Comparison of ENCODE assay signal across 12 mouse cellular contexts in the genomic region with DNA sequence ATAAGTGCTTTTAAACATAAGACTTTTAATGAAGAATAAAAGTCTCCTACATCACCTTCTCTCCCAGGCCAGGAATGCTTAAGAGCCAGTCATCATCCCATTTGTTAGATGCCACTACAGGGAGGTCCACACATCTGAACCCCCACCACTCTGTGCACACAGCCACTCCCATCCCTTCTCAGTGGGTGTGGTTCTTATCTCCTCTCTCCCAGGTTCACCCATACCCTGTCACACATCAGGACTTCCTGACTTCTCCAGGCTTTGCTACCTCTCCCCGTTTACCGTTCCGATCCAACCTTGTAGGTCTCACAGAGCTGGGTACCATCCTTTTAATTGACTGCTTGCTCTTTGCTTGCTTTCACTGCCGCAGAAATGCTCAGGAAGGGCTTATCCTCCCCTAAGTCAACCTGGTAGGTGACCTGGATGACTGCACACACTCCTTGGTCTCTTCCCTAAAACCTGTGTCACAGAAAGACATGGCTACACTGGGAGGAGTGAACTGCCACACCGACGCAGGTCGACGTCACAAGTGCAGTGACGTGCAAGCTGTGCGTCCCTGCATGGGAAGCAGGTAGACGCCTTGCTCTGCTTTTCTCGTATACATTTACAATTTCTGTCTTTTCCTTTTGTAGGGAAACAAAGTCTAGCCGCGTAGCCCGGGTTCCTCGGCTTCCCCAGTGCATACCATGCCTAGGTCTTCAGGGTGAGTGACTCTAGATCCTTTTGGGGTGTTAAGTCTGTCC. TPM values are rescaled to one million over a fixed set of nuclear protein-coding genes. Genes with fewer than 3 reads are reported as not detected.
DNase-seq lines count a peak whose midpoint lies in the region; ATAC-seq and TF ChIP-seq lines count a peak whose summit lies in the region.
"Had no signal": no experiment of that assay in that cellular context is flagged by ENCODE, and none has a peak within 500 bp of the region (broad histone marks: within the 10 kb centered on the region; RNA-seq: fewer than 3 reads in every experiment).

No protein-coding gene starts in this region.

- H3K4me2 ChIP-seq in hindbrain, embryonic 13.5 days, result 0 out of 2 replicates have a peak overlapping the region, but pooled peaks have one; percentile 2
- no peak overlapping the region for H3K4me2 ChIP-seq in hindbrain, postnatal 0 days (ENCODE audit: low read depth, low read length)
- H3K4me2 ChIP-seq in forebrain, embryonic 16.5 days (ENCODE audit: low read length), result no peak overlapping the region
- no peak overlapping the region for H3K4me2 ChIP-seq in neural tube, embryonic 15.5 days
- no peak overlapping the region for H3K4me2 ChIP-seq in intestine, postnatal 0 days (replicated peaks; ENCODE audit: low read depth)
- H3K4me2 ChIP-seq: midbrain, embryonic 13.5 days had no signal

- no peak for TF ChIP-seq POLR2A in kidney, adult 2 months (IDR thresholded peaks at IDR 0.05; ENCODE audit: low read depth, low read length)

- peaks cover 16% of the 10 kb centered on the region for H3K36me3 ChIP-seq in hindbrain, embryonic 13.5 days
- H3K36me3 ChIP-seq in hindbrain, postnatal 0 days (ENCODE audit: insufficient read depth, low read length), result no peaks in the 10 kb centered on the region; the same call in 1 of the 2 replicates
- no peaks in the 10 kb centered on the region for H3K36me3 ChIP-seq in forebrain, embryonic 16.5 days (ENCODE audit: control insufficient read depth, insufficient read depth)
- peaks cover 5% of the 10 kb centered on the region; the same call in 1 of the 2 replicates for H3K36me3 ChIP-seq in neural tube, embryonic 15.5 days
- no peaks in the 10 kb centered on the region for H3K36me3 ChIP-seq in kidney, adult 2 months (ENCODE audit: control insufficient read depth, insufficient read depth, low read length)
- peaks cover 8% of the 10 kb centered on the region; the same call in 1 of the 2 replicates for H3K36me3 ChIP-seq in intestine, postnatal 0 days (ENCODE audit: control insufficient read depth, insufficient read depth)

- H3K4me1 ChIP-seq in hindbrain, embryonic 13.5 days (replicated peaks), result peaks cover 35% of the 10 kb centered on the region
- H3K4me1 ChIP-seq in hindbrain, postnatal 0 days (ENCODE audit: insufficient read depth, low read length), result peaks cover 7% of the 10 kb centered on the region; the same call in 1 of the 2 replicates
- peaks cover 27% of the 10 kb centered on the region for H3K4me1 ChIP-seq in forebrain, embryonic 16.5 days (replicated peaks; ENCODE audit: control insufficient read depth, insufficient read depth, low read length)
- peaks cover 25% of the 10 kb centered on the region for H3K4me1 ChIP-seq in neural tube, embryonic 15.5 days
- H3K4me1 ChIP-seq in kidney, adult 2 months (ENCODE audit: control insufficient read depth, insufficient read depth, low read length), result peaks cover 2% of the 10 kb centered on the region; the same call in 1 of the 2 replicates
- peaks cover 10% of the 10 kb centered on the region; the same call in 1 of the 2 replicates for H3K4me1 ChIP-seq in intestine, postnatal 0 days (replicated peaks; ENCODE audit: control insufficient read depth, insufficient read depth, low read length)

- no peaks in the 10 kb centered on the region for H3K9me3 ChIP-seq in hindbrain, embryonic 13.5 days
- no peaks in the 10 kb centered on the region for H3K9me3 ChIP-seq in hindbrain, postnatal 0 days (ENCODE audit: low read length)
- H3K9me3 ChIP-seq in forebrain, embryonic 16.5 days (ENCODE audit: control insufficient read depth, low read length), result no peaks in the 10 kb centered on the region
- H3K9me3 ChIP-seq in neural tube, embryonic 15.5 days (replicated peaks), result no peaks in the 10 kb centered on the region
- H3K9me3 ChIP-seq in intestine, postnatal 0 days (ENCODE audit: control insufficient read depth), result no peaks in the 10 kb centered on the region
- H3K9me3 ChIP-seq: lung, embryonic 15.5 days; midbrain, embryonic 13.5 days had no signal

- H3K4me3 ChIP-seq in hindbrain, embryonic 13.5 days, result no peak overlapping the region
- H3K4me3 ChIP-seq in hindbrain, postnatal 0 days (ENCODE audit: low read length), result no peak overlapping the region
- H3K4me3 ChIP-seq in forebrain, embryonic 16.5 days (replicated peaks; ENCODE audit: low read length), result no peak overlapping the region
- no peak overlapping the region for H3K4me3 ChIP-seq in neural tube, embryonic 15.5 days (replicated peaks)
- no peak overlapping the region for H3K4me3 ChIP-seq in kidney, adult 2 months (ENCODE audit: insufficient read depth, low read depth, low read length)
- no peak overlapping the region for H3K4me3 ChIP-seq in intestine, postnatal 0 days (ENCODE audit: low read depth, low read length)
- H3K4me3 ChIP-seq: lung, embryonic 15.5 days; midbrain, embryonic 13.5 days had no signal

- H3K9ac ChIP-seq in hindbrain, embryonic 13.5 days, result peak overlapping the region; percentile 35; the same call in 1 of the 2 replicates
- H3K9ac ChIP-seq in hindbrain, postnatal 0 days (replicated peaks; ENCODE audit: low read length), result no peak overlapping the region
- no peak overlapping the region for H3K9ac ChIP-seq in forebrain, embryonic 16.5 days (replicated peaks; ENCODE audit: low read depth, low read length)
- no peak overlapping the region for H3K9ac ChIP-seq in neural tube, embryonic 15.5 days (replicated peaks)
- H3K9ac ChIP-seq in intestine, postnatal 0 days (ENCODE audit: low read depth, low read length), result no peak overlapping the region
- H3K9ac ChIP-seq: lung, embryonic 15.5 days; midbrain, embryonic 13.5 days had no signal

- no peak for ATAC-seq in hindbrain, embryonic 13.5 days (ENCODE audit: low FRiP score)
- no peak for ATAC-seq in hindbrain, postnatal 0 days
- ATAC-seq in forebrain, embryonic 16.5 days, result no peak
- ATAC-seq in neural tube, embryonic 15.5 days (ENCODE audit: low FRiP score), result no peak
- no peak for ATAC-seq in intestine, postnatal 0 days
- ATAC-seq: CD4-positive, CD25-positive, alpha-beta regulatory T cell, adult 4 months; midbrain, embryonic 13.5 days had no signal

- TF ChIP-seq CTCF in hindbrain, postnatal 0 days (IDR thresholded peaks at IDR 0.05; ENCODE audit: low read depth), result no peak
- TF ChIP-seq CTCF in kidney, adult 2 months (conservative IDR thresholded peaks at IDR 0.05; ENCODE audit: insufficient read depth, insufficient read length, low read depth, low read length), result no peak
- no peak for TF ChIP-seq CTCF in intestine, postnatal 0 days (IDR thresholded peaks at IDR 0.05; ENCODE audit: low read depth)

- DNase-seq in hindbrain, postnatal 0 days (ENCODE audit: low spot score), result no peak
- peak; percentile 80 for DNase-seq in WW6 (ENCODE audit: low read depth, low spot score)
- DNase-seq in kidney, adult 2 months, result no peak
- DNase-seq: cerebellum, adult 11 months; kidney, postnatal 4 days had no signal

- H3K27me3 ChIP-seq in hindbrain, embryonic 13.5 days, result no peaks in the 10 kb centered on the region
- H3K27me3 ChIP-seq in hindbrain, postnatal 0 days (ENCODE audit: insufficient read depth, low read length), result no peaks in the 10 kb centered on the region
- no peaks in the 10 kb centered on the region for H3K27me3 ChIP-seq in forebrain, embryonic 16.5 days (replicated peaks; ENCODE audit: control insufficient read depth, insufficient read depth, low read length)
- H3K27me3 ChIP-seq in neural tube, embryonic 15.5 days (replicated peaks), result no peaks in the 10 kb centered on the region
- H3K27me3 ChIP-seq in kidney, adult 2 months (replicated peaks; ENCODE audit: control insufficient read depth, insufficient read depth, low read length), result no peaks in the 10 kb centered on the region
- H3K27me3 ChIP-seq in intestine, postnatal 0 days (replicated peaks; ENCODE audit: control insufficient read depth, insufficient read depth, low read length), result no peaks in the 10 kb centered on the region
- H3K27me3 ChIP-seq: lung, embryonic 15.5 days; midbrain, embryonic 13.5 days had no signal

- 93% methylated on average over 16 of the region's 16 CpGs for WGBS in hindbrain, embryonic 13.5 days
- 94% methylated on average over 16 of the region's 16 CpGs for WGBS in hindbrain, postnatal 0 days
- WGBS in forebrain, embryonic 16.5 days, result 92% methylated on average over 16 of the region's 16 CpGs
- WGBS in neural tube, embryonic 15.5 days, result 93% methylated on average over 16 of the region's 16 CpGs
- 93% methylated on average over 16 of the region's 16 CpGs for WGBS in kidney, adult 2 months
- 84% methylated on average over 16 of the region's 16 CpGs for WGBS in intestine, postnatal 0 days

- H3K27ac ChIP-seq in hindbrain, embryonic 13.5 days, result no peak overlapping the region
- no peak overlapping the region for H3K27ac ChIP-seq in hindbrain, postnatal 0 days
- peak overlapping the region; percentile 95 for H3K27ac ChIP-seq in forebrain, embryonic 16.5 days (ENCODE audit: low read length)
- 0 out of 2 replicates have a peak overlapping the region, but pooled peaks have one; percentile 5 for H3K27ac ChIP-seq in neural tube, embryonic 15.5 days (replicated peaks)
- H3K27ac ChIP-seq in kidney, adult 2 months (ENCODE audit: insufficient read depth, low read depth, low read length), result no peak overlapping the region
- no peak overlapping the region for H3K27ac ChIP-seq in intestine, postnatal 0 days (ENCODE audit: low read depth, low read length)

RNA-seq across cellular contexts. Expression of a gene that starts 4.2 kb away (rescaled TPM):
- 92.4 and 93.5 TPM in 2 replicates for polyA plus RNA-seq in hindbrain, embryonic 13.5 days (2015; fragmentation: Nextera tagmentation; extraction: Ambion mirVana)
- 252 and 255 TPM in 2 replicates for total RNA-seq in hindbrain, postnatal 0 days (2014; rRNA removed)
- 46.6 and 49.7 TPM in 2 replicates for polyA plus RNA-seq in hindbrain, postnatal 0 days (2015; fragmentation: Nextera tagmentation; extraction: Ambion mirVana)
- polyA plus RNA-seq in forebrain, embryonic 16.5 days (2015; fragmentation: Nextera tagmentation; extraction: Ambion mirVana), result 132 and 146 TPM in 2 replicates
- 70.6 and 76.1 TPM in 2 replicates for polyA plus RNA-seq in neural tube, embryonic 15.5 days (2015; fragmentation: Nextera tagmentation; extraction: Ambion mirVana)
- 168 and 175 TPM in 2 replicates for polyA plus RNA-seq in kidney, adult 2 months (2012; rRNA removed)
- polyA plus RNA-seq in intestine, postnatal 0 days (2015; fragmentation: Nextera tagmentation; extraction: Ambion mirVana), result 19.4 and 24.8 TPM in 2 replicates

RNA-seq across cellular contexts. Expression of a gene that starts 21.9 kb away (rescaled TPM):
- polyA plus RNA-seq in hindbrain, embryonic 13.5 days (2015; fragmentation: Nextera tagmentation; extraction: Ambion mirVana), result 103 and 105 TPM in 2 replicates
- total RNA-seq in hindbrain, postnatal 0 days (2014; rRNA removed), result 77.1 and 99.0 TPM in 2 replicates
- 162 and 163 TPM in 2 replicates for polyA plus RNA-seq in hindbrain, postnatal 0 days (2015; fragmentation: Nextera tagmentation; extraction: Ambion mirVana)
- 79.2 and 86.1 TPM in 2 replicates for polyA plus RNA-seq in forebrain, embryonic 16.5 days (2015; fragmentation: Nextera tagmentation; extraction: Ambion mirVana)
- polyA plus RNA-seq in neural tube, embryonic 15.5 days (2015; fragmentation: Nextera tagmentation; extraction: Ambion mirVana), result 130 and 132 TPM in 2 replicates
- 251 and 317 TPM in 2 replicates for polyA plus RNA-seq in kidney, adult 2 months (2012; rRNA removed)
- polyA plus RNA-seq in intestine, postnatal 0 days (2015; fragmentation: Nextera tagmentation; extraction: Ambion mirVana), result 159 and 164 TPM in 2 replicates

RNA-seq across cellular contexts. Expression of a gene that starts 22.0 kb away (rescaled TPM):
- 34.9 and 35.5 TPM in 2 replicates for polyA plus RNA-seq in hindbrain, embryonic 13.5 days (2015; fragmentation: Nextera tagmentation; extraction: Ambion mirVana)
- 21.8 and 26.9 TPM in 2 replicates for total RNA-seq in hindbrain, postnatal 0 days (2014; rRNA removed)
- 18.5 and 22.2 TPM in 2 replicates for polyA plus RNA-seq in hindbrain, postnatal 0 days (2015; fragmentation: Nextera tagmentation; extraction: Ambion mirVana)
- 42.5 and 44.2 TPM in 2 replicates for polyA plus RNA-seq in forebrain, embryonic 16.5 days (2015; fragmentation: Nextera tagmentation; extraction: Ambion mirVana)
- 29.7 and 31.5 TPM in 2 replicates for polyA plus RNA-seq in neural tube, embryonic 15.5 days (2015; fragmentation: Nextera tagmentation; extraction: Ambion mirVana)
- polyA plus RNA-seq in kidney, adult 2 months (2012; rRNA removed), result 26.6 and 27.9 TPM in 2 replicates
- 8.6 and 8.9 TPM in 2 replicates for polyA plus RNA-seq in intestine, postnatal 0 days (2015; fragmentation: Nextera tagmentation; extraction: Ambion mirVana)

RNA-seq across cellular contexts. Expression of a gene that starts 24.6 kb away (rescaled TPM):
- 7.1 and 8.7 TPM in 2 replicates for polyA plus RNA-seq in hindbrain, embryonic 13.5 days (2015; fragmentation: Nextera tagmentation; extraction: Ambion mirVana)
- total RNA-seq in hindbrain, postnatal 0 days (2014; rRNA removed), result 3.8 and 4.3 TPM in 2 replicates
- 8.7 and 9.5 TPM in 2 replicates for polyA plus RNA-seq in hindbrain, postnatal 0 days (2015; fragmentation: Nextera tagmentation; extraction: Ambion mirVana)
- 5.9 and 6.2 TPM in 2 replicates for polyA plus RNA-seq in forebrain, embryonic 16.5 days (2015; fragmentation: Nextera tagmentation; extraction: Ambion mirVana)
- 6.2 and 9.1 TPM in 2 replicates for polyA plus RNA-seq in neural tube, embryonic 15.5 days (2015; fragmentation: Nextera tagmentation; extraction: Ambion mirVana)
- 25.4 and 25.8 TPM in 2 replicates for polyA plus RNA-seq in kidney, adult 2 months (2012; rRNA removed)
- 24.1 and 24.9 TPM in 2 replicates for polyA plus RNA-seq in intestine, postnatal 0 days (2015; fragmentation: Nextera tagmentation; extraction: Ambion mirVana)

RNA-seq across cellular contexts. Expression of a gene that starts 33.1 kb away (rescaled TPM):
- 163 and 166 TPM in 2 replicates for polyA plus RNA-seq in hindbrain, embryonic 13.5 days (2015; fragmentation: Nextera tagmentation; extraction: Ambion mirVana)
- total RNA-seq in hindbrain, postnatal 0 days (2014; rRNA removed), result 127 and 141 TPM in 2 replicates
- 234 and 241 TPM in 2 replicates for polyA plus RNA-seq in hindbrain, postnatal 0 days (2015; fragmentation: Nextera tagmentation; extraction: Ambion mirVana)
- 109 and 144 TPM in 2 replicates for polyA plus RNA-seq in forebrain, embryonic 16.5 days (2015; fragmentation: Nextera tagmentation; extraction: Ambion mirVana)
- polyA plus RNA-seq in neural tube, embryonic 15.5 days (2015; fragmentation: Nextera tagmentation; extraction: Ambion mirVana), result 213 and 250 TPM in 2 replicates
- 1.5 and 2.1 TPM in 2 replicates for polyA plus RNA-seq in kidney, adult 2 months (2012; rRNA removed)
- polyA plus RNA-seq in intestine, postnatal 0 days (2015; fragmentation: Nextera tagmentation; extraction: Ambion mirVana), result 7.8 and 7.9 TPM in 2 replicates

Comparison
In these comparisons a context has a peak if more than half of its experiments do, and no peak if none do; other contexts are left out.
1. H3K27ac ChIP-seq: peak in forebrain, embryonic 16.5 days (single experiment) and neural tube, embryonic 15.5 days (single experiment); none in hindbrain, embryonic 13.5 days (single experiment), hindbrain, postnatal 0 days (single experiment), kidney, adult 2 months (single experiment) and intestine, postnatal 0 days (single experiment).